Mouse (Mus musculus): ENCODE measurements around the gene Tpra1. TPM values are rescaled to one million over a fixed set of nuclear protein-coding genes. Genes with fewer than 3 reads are reported as not detected.

Gene Tpra1
- polyA plus RNA-seq (2012; rRNA removed), result 99.3 and 112 TPM in 2 replicates

GRCm38 (mm10) chr6:88901947-88902820 lies at the start of gene Tpra1:
Tpra1 (plus strand) TSS chr6:88902251.

DNA sequence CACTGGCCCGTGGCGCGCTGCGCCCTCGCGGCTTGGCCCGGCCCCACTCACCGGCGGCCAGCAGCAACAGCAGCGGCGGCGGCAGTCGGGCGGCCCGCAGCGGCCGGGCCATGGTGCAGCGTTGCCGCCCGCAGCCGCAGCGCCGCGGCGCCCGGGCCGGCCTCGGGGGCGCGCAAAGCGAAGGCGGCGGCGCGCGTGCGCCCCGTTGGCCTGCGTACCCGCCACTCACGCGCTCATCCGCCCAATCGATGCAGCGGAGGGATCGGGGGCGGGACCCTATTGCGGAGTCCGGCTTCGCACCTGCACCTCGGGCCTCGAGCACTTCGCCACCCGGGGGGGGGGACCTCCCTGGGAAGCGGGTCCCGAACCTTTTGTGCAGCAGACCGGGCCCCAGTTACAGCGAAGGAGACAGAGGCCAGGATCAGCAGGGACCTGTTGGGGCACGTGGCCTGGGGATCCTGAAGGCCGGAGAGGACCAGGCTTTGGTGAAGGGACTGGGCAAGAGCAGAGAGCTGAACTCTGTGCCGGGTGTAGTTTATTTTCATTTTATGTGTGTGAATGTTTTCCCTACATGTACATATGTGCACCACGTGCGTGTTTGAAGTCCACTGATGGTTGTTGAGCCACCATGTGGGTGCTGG lies 27.1 kb upstream of the Tpra1 start, which contains the start of gene Podxl2:
Podxl2 (minus strand) TSS at position 177 of the 641 bp plus-strand sequence.

DNA sequence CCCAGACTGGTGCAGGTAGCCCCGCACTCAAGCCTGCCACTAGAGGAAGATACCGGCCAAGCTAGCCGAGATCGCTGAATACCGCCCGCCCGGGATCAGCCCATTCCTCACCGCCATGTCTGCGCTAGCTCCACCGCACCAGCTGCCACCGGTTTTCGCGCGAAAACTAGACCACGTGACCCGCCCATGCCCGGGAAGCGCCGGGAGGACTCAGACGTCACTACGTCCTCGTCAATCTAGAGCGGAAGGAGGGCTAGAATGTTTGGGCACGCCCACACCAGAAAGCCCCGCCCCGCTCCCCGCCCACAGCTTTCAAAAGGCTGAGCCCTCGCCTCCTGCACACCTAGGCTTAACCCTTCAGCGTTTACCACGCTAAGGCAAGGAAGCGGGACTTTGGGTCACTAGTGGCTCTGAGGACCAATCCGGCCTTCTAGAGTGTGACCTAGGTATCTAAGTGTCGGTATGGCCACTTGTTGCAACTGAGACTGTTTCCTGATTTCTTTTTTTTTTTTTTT lies 3.5 kb upstream of the Tpra1 start, which contains the start of gene Mcm2:
Mcm2 (minus strand) TSS at position 247 of the 515 bp plus-strand sequence.

Other genes starting within 250 kb of the Tpra1 start
- 66.0 and 78.1 TPM in 2 replicates for gene Mgll, start 177.8 kb upstream of the Tpra1 start, polyA plus RNA-seq (2012; rRNA removed)
- 47.9 and 64.6 TPM in 2 replicates for gene Abtb1, start 60.3 kb upstream of the Tpra1 start, polyA plus RNA-seq (2012; rRNA removed)
- gene Podxl2, start 27.2 kb upstream of the Tpra1 start, polyA plus RNA-seq (2012; rRNA removed), result 17.9 and 32.3 TPM in 2 replicates
- 8.2 and 9.3 TPM in 2 replicates for gene Mcm2, start 3.5 kb upstream of the Tpra1 start, polyA plus RNA-seq (2012; rRNA removed)